Mouse (Mus musculus): Measurements from ENCODE around the gene L3mbtl4.

GRCm38 (mm10) chr17:68240171-68240570 lies 33.4 kb upstream of the L3mbtl4 start:
- TF ChIP-seq CTCF (IDR thresholded peaks at IDR 0.05; ENCODE audit: low read depth, low read length), result no peak
- TF ChIP-seq POLR2A (IDR thresholded peaks at IDR 0.05; ENCODE audit: borderline replicate concordance, low read depth, low read length), result no peak
